Mouse (Mus musculus) forebrain, embryonic 14.5 days (tissue): ENCODE results near the gene Prrc2b. TPM values are rescaled to one million over a fixed set of nuclear protein-coding genes. Genes with fewer than 3 reads are reported as not detected.

Source experiments
- ATAC-seq: fragments of 200-750 bp; cut with Nextera tagmentation; 2 replicates; pipeline ENCODE4 v1.8.0; 2017; ENCODE audit warnings: mild to moderate bottlenecking, moderate library complexity
- DNase-seq: peaks from one replicate; pipeline ENCODE4 v3.0.0-alpha.2; 2015; ENCODE audit warnings: low spot score
- H3K27ac ChIP-seq: fragments of 300-500 bp; sonication (generic); 2 replicates; pipeline ENCODE4 v1.5.1; 2014; ENCODE audit warnings: low read depth, mild to moderate bottlenecking, control low read depth, low read length, moderate library complexity
- H3K27me3 ChIP-seq: fragments of 300-500 bp; sonication (generic); replicated peaks from 2 replicates; pipeline ENCODE4 v1.6.1; 2014; ENCODE audit warnings: low read length, control low read depth, mixed read lengths; ENCODE audit not compliant: control insufficient read depth, insufficient read depth
- H3K36me3 ChIP-seq: fragments of 300-500 bp; sonication (generic); 2 replicates; pipeline ENCODE4 v1.6.1; 2014; ENCODE audit warnings: low read length, control low read depth; ENCODE audit not compliant: control insufficient read depth, insufficient read depth
- H3K4me1 ChIP-seq: fragments of 300-500 bp; sonication (generic); 2 replicates; pipeline ENCODE4 v1.6.1; 2014; ENCODE audit warnings: antibody characterized with exemption, low read length, control low read depth; ENCODE audit not compliant: control insufficient read depth, insufficient read depth
- H3K4me2 ChIP-seq: fragments of 300-500 bp; sonication (generic); 2 replicates; pipeline ENCODE4 v1.6.1; 2014; ENCODE audit warnings: mild to moderate bottlenecking, control low read depth, low read length
- H3K4me3 ChIP-seq: fragments of 300-500 bp; sonication (generic); 2 replicates; pipeline ENCODE4 v1.5.1; 2014; ENCODE audit warnings: low read depth, low read length, control low read depth
- H3K9ac ChIP-seq: fragments of 300-500 bp; sonication (generic); 2 replicates; pipeline ENCODE4 v1.6.1; 2014; ENCODE audit warnings: mild to moderate bottlenecking, low read length, control low read depth, moderate library complexity
- H3K9me3 ChIP-seq: fragments of 300-500 bp; sonication (generic); replicated peaks from 2 replicates; pipeline ENCODE4 v1.6.1; 2016; ENCODE audit warnings: low read length, control low read depth, mixed read lengths; ENCODE audit not compliant: control insufficient read depth
- WGBS: fragments of 180-500 bp; shearing (Covaris S2); extraction: QIAGEN DNeasy Blood & Tissue Kit; methylation state at CpG from one replicate; pipeline ENCODE4 v1.1.7; 2014; 5-methylcytosine and 5-hydroxymethylcytosine counted together
- polyA plus RNA-seq: library from polyadenylated mRNA; unstranded; fragments of >200 nt; fragmentation: Nextera tagmentation; extraction: Ambion mirVana; gene quantifications from 2 replicates; pipeline ENCODE4 v1.2.1, GENCODE M21; 2014

Gene Prrc2b
- polyA plus RNA-seq, 1 experiment from 2014 or later = 53.3 TPM

DNA sequence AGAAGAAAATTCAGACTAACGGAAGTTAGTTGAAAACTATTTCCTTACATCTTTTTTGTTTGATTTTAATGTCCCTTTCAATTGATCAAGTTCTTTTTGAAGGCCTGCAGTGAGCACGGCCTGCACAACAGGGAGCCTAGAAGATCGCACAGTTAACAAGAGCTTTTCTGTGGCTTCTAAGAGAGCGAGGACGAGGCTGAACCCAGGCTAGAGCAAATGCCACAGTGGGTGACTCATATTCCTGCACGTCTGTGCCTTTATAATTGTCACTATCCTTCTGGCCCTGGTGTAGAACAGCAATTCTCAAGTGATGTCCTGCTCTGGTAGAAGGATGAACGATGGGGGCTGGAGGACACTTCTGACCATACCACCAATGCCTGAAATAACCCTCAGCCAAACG, 66.8 kb downstream of the Prrc2b start:
- no peaks in the 10 kb centered on the region for H3K4me1 ChIP-seq
- no peak overlapping the region for H3K4me3 ChIP-seq
- WGBS = 76% methylated on average over 8 of the region's 8 CpGs
- no peaks in the 10 kb centered on the region for H3K9me3 ChIP-seq
- no peaks in the 10 kb centered on the region for H3K27me3 ChIP-seq
- ATAC-seq (no peak), DNase-seq (no peak)
- no peak overlapping the region for H3K4me2 ChIP-seq
- H3K9ac ChIP-seq = no peak overlapping the region
- H3K27ac ChIP-seq = no peak overlapping the region
- peaks cover 100% of the 10 kb centered on the region for H3K36me3 ChIP-seq

DNA sequence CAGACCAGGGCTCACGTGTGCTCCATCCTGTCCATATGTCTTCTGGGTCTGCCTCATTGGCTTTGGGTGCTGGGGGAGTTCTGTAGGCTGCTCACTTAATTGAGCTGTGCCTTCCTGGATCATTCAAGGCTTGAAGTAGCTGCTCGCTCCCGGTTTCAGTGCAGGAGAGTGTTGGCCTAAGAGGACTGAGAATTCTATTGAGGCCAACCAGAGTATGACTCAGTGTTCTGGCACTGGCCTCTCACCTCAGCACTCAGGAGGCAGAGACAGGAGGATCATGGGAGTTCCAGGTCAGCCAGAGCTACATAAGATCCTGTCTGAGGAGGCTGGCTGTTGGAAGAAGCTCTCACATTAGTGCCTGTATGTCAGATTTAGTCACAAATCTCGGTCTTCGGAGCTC, 67.2 kb downstream of the Prrc2b start:
- H3K9ac ChIP-seq = no peak overlapping the region
- 91% methylated on average over 5 of the region's 5 CpGs for WGBS

DNA sequence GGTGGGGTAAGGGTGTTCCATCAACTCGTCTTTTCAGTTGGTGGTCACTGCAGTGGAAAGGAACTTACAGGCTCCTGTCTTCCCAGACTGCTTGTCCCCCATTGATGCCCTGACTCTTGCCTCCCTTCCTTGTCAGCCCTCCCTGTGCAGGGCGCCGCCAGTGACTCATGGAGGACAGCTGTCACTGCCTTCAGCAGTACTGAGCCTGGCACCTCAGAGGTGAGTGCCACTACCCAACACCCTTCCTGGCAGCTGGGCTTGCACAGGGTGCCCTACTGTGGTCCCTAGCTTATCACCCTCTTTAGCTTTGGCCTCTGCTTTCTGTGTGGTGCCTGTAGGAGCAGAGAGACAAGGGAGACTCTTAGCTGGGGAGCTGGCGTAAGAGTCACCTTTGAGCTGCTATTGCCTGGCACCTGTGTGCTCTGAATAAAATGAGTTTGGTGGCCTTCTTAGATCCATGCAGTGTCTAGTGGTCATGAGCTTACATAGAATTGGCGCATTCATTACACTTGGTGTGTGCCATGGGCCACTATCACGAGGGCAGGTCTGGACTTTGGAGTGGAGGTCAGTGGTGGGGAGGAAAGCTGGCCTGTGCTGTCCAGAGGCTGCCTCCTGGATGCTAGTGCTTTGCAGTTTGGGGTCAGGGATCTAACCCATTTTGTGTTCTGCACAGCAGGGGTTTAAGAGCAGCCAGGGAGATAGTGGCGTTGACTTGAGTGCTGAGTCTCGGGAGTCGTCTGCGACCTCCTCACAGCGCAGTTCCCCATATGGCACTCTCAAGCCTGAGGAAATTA, 67.9 kb downstream of the Prrc2b start:
- H3K27ac ChIP-seq = no peak overlapping the region
- no peaks in the 10 kb centered on the region for H3K9me3 ChIP-seq
- H3K36me3 ChIP-seq = peaks cover 100% of the 10 kb centered on the region
- WGBS = 90% methylated on average over 11 of the region's 11 CpGs
- DNase-seq = no peak
- H3K9ac ChIP-seq = no peak overlapping the region
- no peak overlapping the region for H3K4me3 ChIP-seq
- H3K4me2 ChIP-seq = no peak overlapping the region
- H3K4me1 ChIP-seq = no peaks in the 10 kb centered on the region
- H3K27me3 ChIP-seq = no peaks in the 10 kb centered on the region
- ATAC-seq = no peak

More for the DNA sequence above, 67.2 kb downstream of the Prrc2b start:
- Histone ChIP-seq H3K4me3 (no peak overlapping the region), H3K27me3 (no peaks in the 10 kb centered on the region), H3K9me3 (no peaks in the 10 kb centered on the region), H3K36me3 (peaks cover 100% of the 10 kb centered on the region), H3K4me2 (no peak overlapping the region), H3K27ac (no peak overlapping the region), H3K4me1 (no peaks in the 10 kb centered on the region)
- ATAC-seq (no peak), DNase-seq (no peak)

DNA sequence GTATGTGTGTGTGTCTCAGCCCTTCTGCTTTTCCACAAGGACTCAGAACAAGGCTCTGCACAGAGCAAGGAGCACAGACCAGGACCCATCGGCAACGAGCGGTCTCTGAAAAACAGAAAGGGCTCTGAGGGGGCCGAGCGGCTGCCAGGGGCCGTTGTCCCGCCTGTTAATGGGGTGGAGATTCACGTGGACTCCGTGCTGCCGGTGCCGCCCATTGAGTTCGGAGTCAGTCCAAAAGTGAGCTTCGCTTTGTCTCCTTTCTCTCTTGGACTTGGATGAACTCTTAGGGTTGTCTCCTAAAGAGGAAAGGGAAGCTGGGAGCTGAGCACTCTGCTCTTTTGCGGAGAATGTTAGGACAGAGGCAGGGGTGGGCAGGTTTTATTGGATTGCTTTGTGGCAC, 68.6 kb downstream of the Prrc2b start:
- Histone ChIP-seq H3K9me3 (no peaks in the 10 kb centered on the region), H3K27me3 (no peaks in the 10 kb centered on the region), H3K4me1 (no peaks in the 10 kb centered on the region), H3K27ac (no peak overlapping the region), H3K36me3 (peaks cover 100% of the 10 kb centered on the region), H3K4me3 (no peak overlapping the region), H3K9ac (no peak overlapping the region), H3K4me2 (no peak overlapping the region)
- ATAC-seq = no peak
- no peak for DNase-seq
- WGBS = 95% methylated on average over 14 of the region's 14 CpGs

DNA sequence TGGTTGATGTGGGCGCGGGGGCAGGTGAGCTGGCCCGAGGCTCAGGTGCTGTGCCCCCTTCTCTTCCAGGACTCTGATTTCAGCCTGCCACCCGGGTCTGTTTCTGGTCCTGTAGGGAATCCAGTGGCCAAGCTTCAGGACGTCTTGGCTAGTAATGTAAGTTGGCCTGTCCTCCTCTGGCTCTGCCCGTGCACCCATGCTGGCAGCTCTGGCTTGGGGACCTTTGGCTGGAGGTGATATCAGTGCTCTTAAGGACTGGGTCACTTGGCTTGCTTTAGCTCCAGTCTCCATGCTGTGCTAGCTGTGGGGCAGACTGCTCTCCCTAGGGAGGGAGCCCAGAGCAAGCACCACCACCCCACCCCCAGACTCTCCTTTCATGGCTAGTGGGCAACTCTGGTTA, 69.1 kb downstream of the Prrc2b start:
- Histone ChIP-seq H3K4me2 (no peak overlapping the region), H3K4me1 (no peaks in the 10 kb centered on the region), H3K36me3 (peaks cover 100% of the 10 kb centered on the region), H3K4me3 (no peak overlapping the region), H3K27ac (no peak overlapping the region), H3K9ac (no peak overlapping the region), H3K9me3 (no peaks in the 10 kb centered on the region), H3K27me3 (no peaks in the 10 kb centered on the region)
- 90% methylated on average over 6 of the region's 6 CpGs for WGBS
- no peak for ATAC-seq
- no peak for DNase-seq

DNA sequence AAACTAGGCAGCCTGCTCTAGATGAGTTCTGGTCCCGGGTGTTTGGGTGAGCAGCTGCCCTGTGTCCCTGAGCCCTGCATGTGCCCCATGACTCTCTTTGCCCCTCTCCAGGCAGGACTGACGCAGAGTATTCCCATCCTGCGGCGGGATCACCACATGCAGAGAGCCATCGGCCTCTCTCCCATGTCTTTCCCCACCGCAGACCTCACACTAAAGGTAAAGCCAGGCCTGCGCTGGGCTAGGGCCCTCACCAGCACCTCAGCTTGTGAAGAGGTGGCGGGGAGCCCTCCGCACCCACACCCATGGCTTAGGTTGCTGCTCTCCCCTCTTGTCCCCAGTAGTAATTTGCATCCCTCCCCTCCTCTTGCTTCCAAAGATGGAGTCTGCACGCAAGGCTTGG, 70.1 kb downstream of the Prrc2b start:
- H3K4me3 ChIP-seq = no peak overlapping the region
- ATAC-seq = no peak
- H3K27me3 ChIP-seq = no peaks in the 10 kb centered on the region
- WGBS = 95% methylated on average over 10 of the region's 10 CpGs
- no peak overlapping the region for H3K9ac ChIP-seq
- no peaks in the 10 kb centered on the region for H3K9me3 ChIP-seq
- peaks cover 100% of the 10 kb centered on the region for H3K36me3 ChIP-seq
- H3K27ac ChIP-seq = no peak overlapping the region
- DNase-seq = no peak
- H3K4me1 ChIP-seq = no peaks in the 10 kb centered on the region
- H3K4me2 ChIP-seq = no peak overlapping the region

DNA sequence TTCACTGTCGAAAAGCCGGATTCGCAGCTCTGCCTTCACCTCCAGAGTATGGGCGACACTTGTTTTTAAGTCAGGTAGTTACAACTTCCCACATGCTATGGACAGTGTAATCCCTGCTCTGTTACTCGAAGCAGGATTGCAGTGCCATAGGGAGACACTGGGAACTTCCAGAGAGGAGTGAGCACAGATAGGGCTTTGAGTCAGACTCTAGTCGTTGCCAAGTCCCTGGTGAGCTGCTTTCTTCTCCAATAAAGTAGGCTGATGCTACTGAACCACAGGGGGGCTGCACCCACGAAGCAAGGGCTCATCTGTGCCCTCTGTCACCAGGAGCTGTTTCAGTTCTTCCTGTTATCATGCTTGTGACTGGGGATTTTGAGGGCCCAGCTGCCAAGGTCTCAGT, 70.7 kb downstream of the Prrc2b start:
- ATAC-seq = no peak
- Histone ChIP-seq H3K9ac (no peak overlapping the region), H3K4me1 (no peaks in the 10 kb centered on the region), H3K4me3 (no peak overlapping the region), H3K4me2 (no peak overlapping the region), H3K36me3 (peaks cover 100% of the 10 kb centered on the region), H3K27me3 (no peaks in the 10 kb centered on the region), H3K9me3 (no peaks in the 10 kb centered on the region), H3K27ac (no peak overlapping the region)
- no peak for DNase-seq
- WGBS = 90% methylated on average over 7 of the region's 7 CpGs

DNA sequence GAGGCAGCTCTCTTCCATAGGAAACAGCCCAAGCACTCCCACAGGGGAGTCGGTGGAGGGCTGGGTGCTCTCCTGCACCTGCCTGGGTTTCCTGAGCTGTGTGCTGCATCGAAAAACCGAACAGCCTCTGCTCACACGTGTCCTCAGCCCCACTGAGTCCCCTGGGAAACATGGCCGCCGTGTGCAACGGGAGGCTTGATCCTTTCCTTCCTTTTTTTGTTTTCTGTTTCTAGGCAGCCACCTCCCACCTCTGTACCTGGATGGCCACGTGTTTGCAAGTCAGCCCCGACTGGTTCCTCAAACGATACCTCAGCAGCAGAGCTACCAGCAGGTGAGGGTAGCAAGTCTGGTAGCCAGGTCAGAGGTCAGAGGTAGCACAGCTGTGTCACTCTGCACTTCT, 71.2 kb downstream of the Prrc2b start:
- WGBS = 89% methylated on average over 10 of the region's 10 CpGs
- H3K36me3 ChIP-seq = peaks cover 100% of the 10 kb centered on the region
- H3K9ac ChIP-seq = no peak overlapping the region

DNA sequence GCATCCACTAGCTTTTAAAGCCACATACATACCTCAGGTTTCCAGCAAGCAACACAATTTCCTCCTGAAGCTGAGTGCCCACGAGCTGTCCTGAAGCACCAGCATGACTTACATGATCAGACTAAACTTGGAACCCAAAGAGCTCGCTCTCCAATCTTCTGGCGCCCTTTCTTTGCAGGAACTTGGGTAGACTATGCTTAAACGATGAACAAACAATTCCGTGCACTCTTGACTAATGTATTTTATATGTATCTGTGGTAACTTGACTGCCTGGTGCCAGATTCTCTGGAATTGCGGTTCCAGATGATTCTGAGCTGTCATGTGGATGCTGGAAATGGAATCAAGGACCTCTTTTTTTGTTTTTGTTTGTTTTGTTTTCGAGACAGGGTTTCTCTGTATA, 84.6 kb downstream of the Prrc2b start:
- no peak overlapping the region for H3K27ac ChIP-seq
- 40% methylated on average over 7 of the region's 7 CpGs for WGBS
- H3K4me2 ChIP-seq = peak overlapping the region; percentile 87
- ATAC-seq = no peak
- H3K4me1 ChIP-seq = peaks cover 11% of the 10 kb centered on the region; the same call in 1 of the 2 replicates
- H3K27me3 ChIP-seq = no peaks in the 10 kb centered on the region
- H3K36me3 ChIP-seq = peaks cover 50% of the 10 kb centered on the region
- H3K9ac ChIP-seq = peak overlapping the region; percentile 76
- no peaks in the 10 kb centered on the region for H3K9me3 ChIP-seq
- H3K4me3 ChIP-seq = peak overlapping the region; percentile 65
- DNase-seq = no peak

More for the DNA sequence above, 71.2 kb downstream of the Prrc2b start:
- no peaks in the 10 kb centered on the region for H3K27me3 ChIP-seq
- H3K27ac ChIP-seq = no peak overlapping the region
- ATAC-seq = no peak
- H3K4me2 ChIP-seq = no peak overlapping the region
- DNase-seq = no peak
- H3K4me1 ChIP-seq = no peaks in the 10 kb centered on the region
- no peak overlapping the region for H3K4me3 ChIP-seq
- H3K9me3 ChIP-seq = no peaks in the 10 kb centered on the region
